Mouse (Mus musculus): ENCODE results near the gene Daam1.

- TF ChIP-seq POLR2A (IDR thresholded peaks at IDR 0.05; ENCODE audit: borderline replicate concordance, control insufficient read depth, low read depth, low read length), result no peak
- TF ChIP-seq CTCF (IDR thresholded peaks at IDR 0.05; ENCODE audit: control insufficient read depth, insufficient read depth, low read length), result no peak
Observed at GRCm38 (mm10) chr12:71970791-71971654, 140.1 kb downstream of the Daam1 start.

Data from bone marrow, adult 2 months (tissue).